Mouse (Mus musculus) liver, adult 2 months (tissue): ENCODE data around the gene Cdh4.

Experiments
- CTCF ChIP-seq: fragments of 200-500 bp; IDR thresholded peaks from 2 replicates; pipeline ENCODE4 v1.5.1; 2011; ENCODE audit warnings: low read depth, low read length, control low read depth
- POLR2A ChIP-seq: fragments of 200-500 bp; IDR thresholded peaks from 2 replicates; pipeline ENCODE4 v1.6.1; 2011; ENCODE audit warnings: low read length, control low read depth; ENCODE audit not compliant: insufficient read depth; ENCODE audit errors: extremely low read depth

DNA sequence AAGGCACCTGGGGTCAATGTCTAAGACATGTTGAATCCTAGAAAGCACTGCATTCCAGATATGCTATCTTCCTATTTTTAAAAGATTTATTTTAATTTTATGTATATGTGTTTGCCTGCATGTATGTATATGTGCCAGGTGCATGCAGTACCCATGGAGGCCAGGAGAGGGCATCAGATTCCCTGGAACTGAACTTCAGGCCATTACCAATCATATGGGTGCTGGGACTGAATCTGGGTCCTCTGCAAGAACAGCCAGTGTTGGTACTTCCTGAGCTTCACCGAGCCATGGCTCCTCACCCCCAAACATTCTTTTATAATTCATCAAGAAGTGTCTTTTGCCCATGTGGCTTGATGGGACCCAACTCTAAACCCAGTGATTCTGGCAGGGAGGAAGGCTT lies 6.8 kb downstream of the Cdh4 start:
- TF ChIP-seq CTCF (no peak), POLR2A (no peak)
